Mouse (Mus musculus) gastrocnemius, postnatal 36 days (tissue): ENCODE data around the gene Hoxb2. TPM values are rescaled to one million over a fixed set of nuclear protein-coding genes. Genes with fewer than 3 reads are reported as not detected.

Experiments
- DNase-seq, 2 experiments: peaks; one replicate each; pipeline ENCODE4 v3.0.0; 2022
- intact Hi-C: fragments of 180-260 bp; cut with DNase I; formaldehyde crosslinking; loops from one replicate; pipeline ENCODE4 v1.15.1; 2025
- total RNA-seq, 2 experiments: library from RNA; stranded (reverse); gene quantifications; 2 replicates each; pipeline ENCODE4 v1.2.3; 2021

The Hoxb2 gene
- total RNA-seq, 2 experiments from 2014 or later, result 0.12 TPM; not detected in 1

DNA sequence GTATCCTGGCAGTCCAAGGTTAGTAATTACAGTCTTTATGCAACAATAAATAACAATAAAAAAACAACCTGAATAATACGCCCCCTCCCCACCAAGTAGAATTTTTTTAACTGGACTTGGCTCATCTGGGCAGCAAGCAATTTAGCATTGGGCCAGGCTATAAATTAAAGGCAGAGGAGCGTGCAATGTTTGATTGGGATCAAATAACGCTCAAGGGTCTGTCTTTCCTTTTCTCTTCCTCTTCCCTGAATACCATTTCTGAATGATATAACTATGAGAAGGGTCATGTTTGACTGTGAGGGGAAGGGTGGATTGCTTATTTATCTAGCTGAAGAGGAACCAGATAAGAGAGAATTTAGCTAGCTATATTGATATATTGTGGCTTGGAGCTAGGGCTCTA lies 1.3 kb upstream of the Hoxb2 start:
- no peak for DNase-seq
- intact Hi-C loops, result no loop called here

- DNase-seq, result no peak
- intact Hi-C loops, result no loop called here
Measured at GRCm38 (mm10) chr11:96349491-96350340, 609 bp upstream of the Hoxb2 start.

DNA sequence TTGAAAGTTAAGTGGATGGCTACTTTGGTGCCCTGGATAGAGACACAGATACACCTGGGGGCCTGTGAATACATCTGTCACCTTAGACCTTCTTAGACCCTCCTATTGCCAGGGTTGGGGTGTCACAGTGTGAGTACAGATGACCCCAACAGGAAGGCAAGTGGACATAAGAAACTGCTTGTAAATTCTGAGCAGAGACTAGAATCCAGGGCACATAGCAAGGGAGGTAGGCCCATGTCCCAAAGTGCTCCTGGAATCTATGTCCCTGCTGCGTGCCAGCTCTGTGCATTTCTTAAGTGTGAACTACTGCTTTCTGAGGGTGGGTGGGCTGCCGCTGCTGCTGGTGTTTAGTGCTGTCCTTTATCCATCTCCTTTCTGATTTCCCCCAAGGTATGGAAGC lies 466 bp downstream of the Hoxb2 start:
- intact Hi-C loops, result no loop called here

DNA sequence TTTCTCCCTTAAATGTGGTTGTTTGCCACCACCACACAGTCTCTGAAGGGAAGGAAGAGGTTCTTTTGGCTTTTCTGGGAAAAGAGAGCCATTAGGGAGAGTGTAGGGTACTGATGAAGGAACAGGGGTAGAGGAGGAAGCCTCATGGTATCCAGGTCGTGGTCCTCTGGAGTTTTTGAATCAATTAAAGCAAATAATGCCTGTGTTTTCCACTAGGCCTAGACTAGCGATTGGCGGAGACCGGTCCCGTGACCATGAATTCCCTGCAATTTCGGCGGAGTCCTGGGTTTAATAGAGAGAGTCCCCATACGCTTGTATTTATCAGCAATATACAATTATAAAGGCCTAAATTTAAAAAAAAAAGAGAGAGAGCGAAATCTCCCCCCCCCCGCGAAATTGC lies 987 bp downstream of the Hoxb2 start:
- intact Hi-C loops, result no loop called here
- no peak for DNase-seq

More for the DNA sequence above, 466 bp downstream of the Hoxb2 start:
- no peak for DNase-seq

DNA sequence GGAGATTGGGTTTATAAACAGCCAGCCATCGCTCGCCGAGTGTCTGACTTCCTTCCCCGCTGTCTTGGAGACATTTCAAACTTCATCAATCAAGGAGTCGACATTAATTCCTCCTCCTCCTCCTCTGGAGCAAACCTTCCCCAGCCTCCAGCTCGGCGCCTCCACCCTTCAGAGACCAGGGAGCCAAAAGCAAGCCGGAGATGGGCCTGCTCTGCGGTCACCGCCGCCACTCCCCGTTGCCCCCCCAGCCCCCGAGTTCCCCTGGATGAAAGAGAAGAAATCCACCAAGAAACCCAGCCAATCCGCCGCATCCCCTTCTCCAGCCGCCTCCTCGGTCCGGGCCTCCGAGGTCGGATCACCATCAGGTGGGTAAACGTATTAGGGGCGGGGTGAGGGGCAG lies 1.5 kb downstream of the Hoxb2 start:
- intact Hi-C loops, result no loop called here
- DNase-seq, result no peak

GRCm38 (mm10) chr11:96352691-96353521 lies 2.6 kb downstream of the Hoxb2 start:
- intact Hi-C loops, result no loop called here
- DNase-seq, result peak in 1 of 2 experiments; percentile 29

GRCm38 (mm10) chr11:96353522-96353841 lies 3.2 kb downstream of the Hoxb2 start:
- no peak for DNase-seq
- intact Hi-C loops, result no loop called here

DNA sequence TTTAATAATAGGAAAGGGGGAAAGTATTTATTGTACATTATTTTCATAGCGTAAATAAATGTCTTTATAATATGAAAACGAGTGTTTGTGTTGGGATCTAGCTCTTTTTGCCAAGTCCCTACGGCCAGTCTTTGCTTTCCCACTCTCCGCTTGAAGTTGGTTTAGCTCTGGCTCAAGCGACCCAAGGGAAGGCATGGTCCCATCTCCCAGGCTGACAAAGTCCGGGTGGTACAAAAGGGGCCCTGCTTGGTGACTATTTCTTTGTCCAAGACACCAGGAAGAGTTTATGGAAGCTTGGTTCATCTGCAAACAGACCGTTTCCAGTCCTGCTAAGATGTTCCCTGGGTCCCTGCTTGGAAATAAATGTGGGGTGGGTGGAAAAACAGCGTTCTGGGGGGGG lies 3.6 kb downstream of the Hoxb2 start:
- DNase-seq, result no peak
- intact Hi-C loops, result no loop called here

DNA sequence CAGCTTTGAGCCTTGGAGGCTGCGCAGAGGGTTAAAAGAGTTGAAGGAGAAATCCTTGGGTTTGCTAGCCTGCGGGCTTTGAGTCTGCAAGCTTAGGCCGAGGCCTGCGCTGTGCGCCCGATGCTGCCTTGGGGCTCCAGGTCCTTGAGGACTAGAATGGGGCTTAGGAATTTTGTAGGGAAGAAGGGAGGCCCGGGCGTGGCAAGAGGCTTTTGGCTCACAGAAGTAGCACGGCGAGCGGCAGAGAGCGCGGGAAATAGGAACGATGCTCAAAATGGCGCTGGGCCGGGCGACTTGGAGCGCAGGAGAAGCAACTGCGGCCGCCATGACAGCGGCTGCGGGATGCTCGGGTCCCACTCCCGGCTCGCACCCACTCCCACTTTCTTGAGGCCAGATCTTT lies 4.1 kb downstream of the Hoxb2 start:
- intact Hi-C loops, result no loop called here

DNA sequence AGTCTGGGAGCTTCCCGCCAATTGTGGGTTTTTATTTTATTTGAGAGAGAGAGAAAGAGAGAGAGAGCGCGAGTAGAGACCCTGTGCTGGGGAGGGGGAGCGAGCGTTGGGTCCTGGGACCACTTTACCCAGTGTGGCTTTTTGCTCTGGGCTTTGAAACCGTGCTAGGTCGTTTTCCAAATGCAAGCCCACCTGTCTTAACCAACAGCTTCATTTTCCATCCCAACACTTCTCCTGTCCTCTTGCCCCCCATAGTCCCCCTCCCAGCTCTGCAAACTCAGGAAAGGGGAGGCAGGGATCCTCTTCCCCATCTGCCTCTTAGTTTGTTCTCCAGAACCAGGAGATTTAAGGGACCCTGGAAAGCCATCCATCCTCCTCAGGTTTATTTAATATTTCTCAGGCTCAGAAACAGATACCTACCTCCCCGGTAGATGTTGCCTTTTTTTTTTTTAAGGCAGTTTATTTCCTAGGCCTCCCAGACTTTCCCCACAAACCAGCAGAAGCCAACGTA lies 4.5 kb downstream of the Hoxb2 start:
- DNase-seq, result no peak

More for the DNA sequence above, 4.1 kb downstream of the Hoxb2 start:
- no peak for DNase-seq

DNA sequence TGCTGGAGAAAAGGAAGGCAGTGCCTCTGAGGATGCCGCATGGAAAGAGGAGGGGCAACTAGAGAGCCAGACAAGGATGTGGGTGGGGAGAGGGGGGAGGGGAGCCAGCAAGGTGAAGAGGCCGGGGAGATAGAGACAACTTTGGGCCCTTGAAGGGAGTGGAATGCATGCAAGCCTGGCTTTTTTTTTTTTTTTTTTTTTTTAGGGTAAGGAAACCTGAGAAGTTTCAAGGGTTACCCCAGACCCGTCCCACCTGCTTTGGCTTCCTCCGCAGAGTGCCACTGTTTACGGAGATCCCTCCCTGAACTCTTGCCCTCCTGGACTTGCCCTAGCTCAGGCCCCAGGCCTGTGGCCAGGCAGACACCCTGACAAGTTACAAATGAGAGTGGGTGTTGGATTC lies 13.5 kb downstream of the Hoxb2 start:
- no peak for DNase-seq
- intact Hi-C loops, result no loop called here

More for the DNA sequence above, 4.5 kb downstream of the Hoxb2 start:
- intact Hi-C loops, result no loop called here

GRCm38 (mm10) chr11:96365441-96366091 lies 15.2 kb downstream of the Hoxb2 start, which contains the start of gene Hoxb1:
Hoxb1 (plus strand) TSS chr11:96365752.
- DNase-seq, result no peak
- intact Hi-C loops, result no loop called here

GRCm38 (mm10) chr11:96366092-96367041 lies 16.0 kb downstream of the Hoxb2 start:
- intact Hi-C loops, result no loop called here
- no peak for DNase-seq

GRCm38 (mm10) chr11:96367141-96367540 lies 16.8 kb downstream of the Hoxb2 start:
- intact Hi-C loops, result no loop called here
- DNase-seq, result no peak

DNA sequence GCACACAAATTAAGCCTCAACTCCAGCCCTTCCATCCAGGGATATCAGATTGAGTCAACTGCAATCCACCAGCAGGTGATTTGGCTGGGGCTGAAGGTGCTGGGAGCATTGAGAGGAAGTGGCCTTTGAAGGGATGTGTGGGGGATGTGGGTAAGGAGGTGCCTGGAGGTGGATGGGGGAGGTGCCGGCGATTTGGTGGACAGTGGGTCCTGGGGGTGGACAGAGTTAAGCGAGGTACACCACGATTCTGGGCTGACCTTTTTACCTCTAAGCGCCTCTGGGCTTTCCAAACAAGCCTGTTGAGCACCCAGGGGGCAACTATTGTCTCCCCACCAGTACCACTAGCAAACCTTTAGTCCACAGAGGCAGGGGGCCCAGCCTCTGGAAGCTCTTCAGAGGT lies 18.4 kb downstream of the Hoxb2 start:
- DNase-seq, result no peak
- intact Hi-C loops, result no loop called here

DNA sequence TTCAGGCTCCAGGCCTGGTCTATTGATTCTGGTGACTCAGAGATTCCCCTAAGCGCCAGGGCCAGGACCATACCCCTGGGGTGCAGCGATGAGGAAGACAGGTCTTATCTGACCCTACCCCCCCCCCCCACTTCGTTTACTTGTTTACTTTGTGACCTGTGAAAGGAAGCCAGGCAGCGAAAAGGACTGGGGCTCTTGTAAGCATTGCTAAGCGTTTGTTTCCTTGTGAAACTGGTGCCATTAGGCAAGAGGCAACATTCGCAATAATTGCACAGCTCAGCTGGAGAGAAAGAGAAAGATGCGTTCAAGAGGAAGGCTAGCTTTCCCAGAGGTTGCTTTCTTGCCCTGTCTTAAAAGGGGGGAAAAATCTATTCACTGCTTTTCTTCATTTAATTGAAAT lies 18.8 kb downstream of the Hoxb2 start:
- DNase-seq, result no peak
- intact Hi-C loops, result no loop called here

DNA sequence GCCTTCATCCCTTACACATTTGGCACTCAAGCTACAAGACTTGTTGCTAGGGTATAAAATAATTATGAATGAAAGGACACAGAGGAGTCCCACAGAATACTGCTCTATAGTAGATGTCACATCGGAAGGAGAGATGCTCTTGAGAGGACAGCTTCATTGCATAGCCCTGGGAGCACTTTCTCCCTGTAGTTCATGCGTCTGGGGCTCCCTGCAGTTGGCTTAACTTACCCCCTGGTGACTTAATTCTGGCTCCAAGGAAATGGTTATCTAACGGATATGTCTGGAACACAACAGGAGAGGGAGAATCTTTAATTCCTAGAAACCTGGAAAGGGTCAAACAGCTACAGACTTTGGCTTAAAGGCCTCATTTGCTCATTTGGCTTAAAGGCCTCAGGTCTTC lies 21.4 kb downstream of the Hoxb2 start:
- intact Hi-C loops, result no loop called here
- no peak for DNase-seq

GRCm38 (mm10) chr11:96372519-96372918 lies 22.2 kb downstream of the Hoxb2 start:
- DNase-seq, result no peak
- intact Hi-C loops, result no loop called here

DNA sequence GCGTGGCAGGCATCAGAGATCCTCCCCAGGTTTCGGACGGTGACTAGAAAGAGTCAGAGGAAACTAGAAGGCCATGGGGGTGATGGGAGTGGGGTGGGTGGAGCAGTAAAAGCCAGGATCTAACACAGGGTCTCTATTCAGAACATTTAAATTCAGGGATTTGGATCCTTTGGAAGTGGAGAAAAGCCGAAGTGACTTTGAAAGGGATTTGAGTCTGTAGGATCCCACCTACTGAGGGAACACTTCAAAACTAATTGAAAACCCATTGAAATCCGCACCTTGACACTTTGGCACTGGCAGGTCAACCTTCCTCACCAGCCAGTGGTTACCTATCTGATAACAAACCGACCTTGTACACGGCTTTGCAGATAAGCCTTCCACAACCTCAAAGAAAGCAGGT lies 24.5 kb downstream of the Hoxb2 start:
- intact Hi-C loops, result no loop called here

GRCm38 (mm10) chr11:96383381-96383780 lies 33.1 kb downstream of the Hoxb2 start:
- DNase-seq, result no peak
- intact Hi-C loops, result no loop called here

More for the DNA sequence above, 24.5 kb downstream of the Hoxb2 start:
- DNase-seq, result no peak
